Mouse (Mus musculus): ENCODE measurements around the gene Wfdc1.

DNA sequence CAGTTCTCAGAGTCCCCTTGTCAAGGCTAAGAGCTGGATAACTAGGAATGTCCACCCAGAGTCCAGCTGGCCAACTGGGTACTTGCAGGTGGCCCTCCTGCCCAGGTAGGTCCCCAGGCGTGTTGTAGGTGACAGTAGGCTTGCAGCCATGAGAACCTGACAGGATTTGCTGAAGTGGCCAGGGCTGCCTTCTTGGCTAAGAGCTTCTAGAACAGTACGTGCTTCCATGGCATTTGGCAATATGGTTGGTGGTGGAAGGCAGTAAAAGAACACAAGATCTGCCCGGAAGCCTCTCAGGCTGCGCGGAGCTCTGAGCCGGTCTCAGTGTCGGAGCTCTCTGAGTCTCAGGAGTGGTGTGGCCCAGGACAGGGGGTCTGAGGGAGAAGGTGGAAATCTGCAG, 41.2 kb upstream of the Wfdc1 start:
- TF ChIP-seq BHLHE40 (IDR thresholded peaks at IDR 0.05; ENCODE audit: low read depth, low read length) = no peak
- no peak for TF ChIP-seq RCOR1 (conservative IDR thresholded peaks at IDR 0.05; ENCODE audit: low read depth, low read length)
- TF ChIP-seq E2F4 (IDR thresholded peaks at IDR 0.05; ENCODE audit: insufficient replicate concordance, low read depth, low read length) = no peak
- no peak for TF ChIP-seq CTCF (conservative IDR thresholded peaks at IDR 0.05 in 1 of 2, IDR thresholded peaks at IDR 0.05 in 1 of 2; ENCODE audit: low read depth in 2 of 2, low read length in 2 of 2)
- TF ChIP-seq POLR2A (IDR thresholded peaks at IDR 0.05; ENCODE audit: low read depth, low read length) = no peak
- no peak for TF ChIP-seq MAX (IDR thresholded peaks at IDR 0.05; ENCODE audit: low read length)
- no peak for TF ChIP-seq MAFK (IDR thresholded peaks at IDR 0.05; ENCODE audit: insufficient replicate concordance, low read length)
- no peak for TF ChIP-seq POLR2AphosphoS2 (IDR thresholded peaks at IDR 0.05; ENCODE audit: low read depth, low read length)
- TF ChIP-seq NELFE (IDR thresholded peaks at IDR 0.05; ENCODE audit: low read depth, low read length) = no peak
